Mouse (Mus musculus) midbrain, embryonic 14.5 days (tissue): ENCODE measurements at regions not wholly inside any gene's neighbourhood (a gene's known extent, or its start where the extent isn't known, plus 50 kb on each side); places are given as distances from the start of the nearest gene placed in this dataset.

Experiments
- ATAC-seq: fragments of 200-750 bp; cut with Nextera tagmentation; 2 replicates; pipeline ENCODE4 v1.8.0; 2017; ENCODE audit warnings: moderate number of reproducible peaks, moderate library complexity; ENCODE audit not compliant: low FRiP score, low TSS enrichment
- DNase-seq: peaks from one replicate; pipeline ENCODE4 v3.0.0-alpha.2; 2015
- H3K27ac ChIP-seq: fragments of 300-500 bp; sonication (generic); replicated peaks from 2 replicates; pipeline ENCODE4 v1.5.1; 2014; ENCODE audit warnings: mild to moderate bottlenecking, low read depth, low read length, moderate library complexity
- H3K27me3 ChIP-seq: fragments of 300-500 bp; sonication (generic); 2 replicates; pipeline ENCODE4 v1.6.1; 2014; ENCODE audit warnings: low read length, control low read depth, mixed read lengths; ENCODE audit not compliant: control insufficient read depth, insufficient read depth
- H3K36me3 ChIP-seq: fragments of 300-500 bp; sonication (generic); 2 replicates; pipeline ENCODE4 v1.6.1; 2014; ENCODE audit warnings: low read length, control low read depth; ENCODE audit not compliant: control insufficient read depth, insufficient read depth
- H3K4me1 ChIP-seq: fragments of 300-500 bp; sonication (generic); 2 replicates; pipeline ENCODE4 v1.6.1; 2014; ENCODE audit warnings: mild to moderate bottlenecking, antibody characterized with exemption, low read length, control low read depth; ENCODE audit not compliant: control insufficient read depth, insufficient read depth
- H3K4me2 ChIP-seq: fragments of 300-500 bp; sonication (generic); 2 replicates; pipeline ENCODE4 v1.6.1; 2014; ENCODE audit warnings: mild to moderate bottlenecking, low read length, moderate library complexity
- H3K4me3 ChIP-seq: fragments of 300-500 bp; sonication (generic); replicated peaks from 2 replicates; pipeline ENCODE4 v1.5.1; 2014; ENCODE audit warnings: low read depth, low read length
- H3K9ac ChIP-seq: fragments of 300-500 bp; sonication (generic); replicated peaks from 2 replicates; pipeline ENCODE4 v1.6.1; 2014; ENCODE audit warnings: mild to moderate bottlenecking, low read length, moderate library complexity
- H3K9me3 ChIP-seq: fragments of 300-500 bp; sonication (generic); 2 replicates; pipeline ENCODE4 v1.6.1; 2016; ENCODE audit warnings: low read length, control low read depth, mixed read lengths; ENCODE audit not compliant: control insufficient read depth
- WGBS: fragments of 180-500 bp; shearing (Covaris S2); extraction: QIAGEN DNeasy Blood & Tissue Kit; methylation state at CpG from one replicate; pipeline ENCODE4 v1.1.7; 2014; 5-methylcytosine and 5-hydroxymethylcytosine counted together

DNA sequence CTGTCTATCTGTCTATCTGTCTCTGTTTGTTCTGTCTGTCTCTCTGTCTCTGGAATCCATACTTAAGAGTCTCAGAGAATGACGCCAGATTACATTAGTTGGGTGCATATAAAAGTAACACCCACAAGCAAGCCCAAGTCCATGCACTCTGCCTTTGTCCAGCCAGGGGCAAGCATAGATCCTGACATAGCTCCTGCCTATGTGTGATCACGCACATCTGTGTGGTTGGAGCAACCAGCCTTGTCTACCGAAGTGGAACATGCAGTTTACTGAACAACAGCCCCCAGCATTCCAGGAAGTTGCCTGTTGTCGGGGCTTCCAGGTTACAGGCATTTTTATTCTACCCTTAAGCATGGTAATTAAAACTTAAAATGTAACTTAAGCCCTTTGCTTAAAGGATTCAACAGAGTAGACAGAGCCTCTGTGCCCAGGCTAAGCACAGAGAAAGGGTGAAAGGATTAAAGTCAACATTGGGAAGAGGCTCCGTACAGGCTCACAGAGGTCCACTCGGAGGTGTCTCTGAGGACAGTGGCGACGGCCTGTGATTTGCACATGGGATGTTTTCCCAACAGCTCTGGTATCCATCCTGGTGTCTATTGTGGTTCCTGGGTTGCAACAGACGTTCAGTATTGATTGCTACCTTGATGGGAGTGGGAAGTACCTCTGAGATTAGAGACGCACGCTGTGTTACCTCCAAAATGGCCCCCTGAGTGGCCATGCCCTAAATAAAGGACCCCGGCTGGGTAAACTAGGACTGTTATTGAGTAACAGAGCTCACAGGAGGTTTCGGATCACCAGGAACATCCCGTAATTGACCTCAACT, 363.6 kb downstream of the Ajap1 start:
- Histone ChIP-seq H3K9ac (no peak overlapping the region), H3K4me3 (no peak overlapping the region), H3K27me3 (no peaks in the 10 kb centered on the region), H3K27ac (no peak overlapping the region), H3K9me3 (no peaks in the 10 kb centered on the region), H3K36me3 (no peaks in the 10 kb centered on the region), H3K4me2 (no peak overlapping the region), H3K4me1 (no peaks in the 10 kb centered on the region)
- 57% methylated on average over 14 of the region's 14 CpGs for WGBS
- no peak for DNase-seq
- no peak for ATAC-seq

DNA sequence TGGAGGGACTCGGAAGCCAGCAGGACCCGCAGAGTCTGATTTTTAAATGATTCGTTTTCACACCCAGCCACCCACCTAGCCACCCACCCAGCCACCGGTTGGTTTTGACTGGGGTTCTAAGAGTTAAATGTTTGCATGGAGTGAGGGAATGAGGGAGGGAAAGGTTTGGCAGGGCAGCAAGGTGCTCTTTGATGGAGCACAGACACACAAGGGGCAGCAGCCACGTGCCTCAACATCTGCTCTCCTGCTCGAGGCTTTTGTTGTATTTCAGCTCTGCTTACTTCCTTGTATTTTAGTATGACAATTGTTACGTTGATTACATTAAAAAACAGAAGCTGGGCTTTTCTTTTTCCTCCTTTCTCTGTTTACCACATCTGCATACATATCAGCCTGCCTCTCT, 367.6 kb downstream of the Ajap1 start:
- 61% methylated on average over 7 of the region's 7 CpGs for WGBS
- no peaks in the 10 kb centered on the region for H3K4me1 ChIP-seq
- no peak for ATAC-seq
- no peaks in the 10 kb centered on the region for H3K27me3 ChIP-seq
- no peak overlapping the region for H3K4me3 ChIP-seq
- no peak for DNase-seq
- H3K9ac ChIP-seq, result no peak overlapping the region
- H3K4me2 ChIP-seq, result no peak overlapping the region
- H3K9me3 ChIP-seq, result no peaks in the 10 kb centered on the region; the same call in 1 of the 2 replicates
- no peak overlapping the region for H3K27ac ChIP-seq
- H3K36me3 ChIP-seq, result no peaks in the 10 kb centered on the region

DNA sequence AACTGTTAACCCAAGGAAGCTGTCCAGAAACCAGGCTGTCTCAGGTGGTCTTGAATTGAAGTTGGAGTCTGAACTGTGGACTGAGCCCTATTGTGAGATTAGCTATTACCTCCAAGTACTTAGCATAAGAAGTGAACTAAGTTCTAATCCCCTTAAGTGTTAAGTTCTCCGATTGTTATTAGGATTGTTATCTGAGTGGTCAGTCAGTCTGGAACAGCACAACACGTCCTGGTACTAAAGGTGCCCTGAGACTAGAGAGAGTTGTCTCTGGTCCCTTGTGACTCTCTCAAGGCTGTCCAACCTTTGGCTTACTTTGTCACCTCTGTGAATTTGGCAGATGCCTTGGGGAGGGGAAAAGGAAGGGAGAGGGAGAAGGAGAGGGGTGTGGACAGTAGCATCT, 369.0 kb downstream of the Ajap1 start:
- DNase-seq (no peak), ATAC-seq (no peak)
- 48% methylated on average over 2 of the region's 2 CpGs for WGBS
- Histone ChIP-seq H3K4me2 (no peak overlapping the region), H3K9me3 (no peaks in the 10 kb centered on the region; the same call in 1 of the 2 replicates), H3K4me1 (no peaks in the 10 kb centered on the region), H3K27ac (no peak overlapping the region), H3K9ac (no peak overlapping the region), H3K36me3 (no peaks in the 10 kb centered on the region), H3K4me3 (no peak overlapping the region), H3K27me3 (no peaks in the 10 kb centered on the region)

DNA sequence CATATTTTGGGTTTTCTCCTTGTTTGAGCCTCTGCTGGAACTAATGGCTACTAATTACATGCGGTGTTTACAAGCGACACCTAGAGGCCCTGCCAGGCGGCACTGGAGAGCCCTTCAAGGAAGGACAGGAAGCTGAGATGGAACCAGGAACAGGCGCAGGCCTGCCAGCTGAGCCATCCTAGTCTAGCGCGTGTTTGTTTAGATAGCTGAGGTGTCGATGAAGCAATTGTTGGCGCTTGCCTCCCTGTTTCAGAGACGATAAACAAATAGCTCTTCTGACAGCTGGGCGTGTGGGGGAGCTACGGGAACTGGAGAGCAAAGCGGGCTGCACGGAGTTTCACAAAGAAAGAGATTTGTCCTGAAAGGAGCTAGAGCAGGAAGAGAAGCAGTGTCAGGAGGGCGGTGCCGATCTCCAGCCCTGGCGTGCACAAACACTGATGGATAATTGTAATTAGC, 372.3 kb downstream of the Ajap1 start:
- no peak overlapping the region for H3K9ac ChIP-seq
- H3K27ac ChIP-seq, result 0 out of 2 replicates have a peak overlapping the region, but pooled peaks have one; percentile 37
- H3K27me3 ChIP-seq, result no peaks in the 10 kb centered on the region
- H3K9me3 ChIP-seq, result no peaks in the 10 kb centered on the region; the same call in 1 of the 2 replicates
- peak; percentile 54 for DNase-seq
- WGBS, result 66% methylated on average over 16 of the region's 16 CpGs
- H3K36me3 ChIP-seq, result no peaks in the 10 kb centered on the region
- no peak overlapping the region for H3K4me3 ChIP-seq
- H3K4me1 ChIP-seq, result no peaks in the 10 kb centered on the region
- H3K4me2 ChIP-seq, result no peak overlapping the region
- ATAC-seq, result no peak

DNA sequence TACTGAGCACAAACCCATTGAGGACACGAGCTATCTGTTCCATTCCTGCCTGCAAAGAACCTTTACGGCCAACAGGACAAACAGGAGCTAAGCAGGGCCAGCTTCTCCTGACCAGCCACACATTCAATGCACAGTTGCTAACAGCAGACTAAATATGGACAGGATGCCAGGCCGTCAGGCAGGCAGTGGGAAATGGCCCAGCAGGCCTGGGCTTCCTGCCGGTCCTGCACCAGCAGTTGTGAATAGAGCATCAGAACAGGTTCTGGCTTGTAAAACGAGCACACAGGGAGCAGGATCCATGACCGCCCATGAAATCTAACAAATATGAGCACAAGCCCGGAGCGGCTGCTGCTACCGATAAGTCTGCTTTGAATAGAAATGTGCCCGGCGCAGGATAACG, 384.0 kb downstream of the Ajap1 start:
- Histone ChIP-seq H3K4me1 (no peaks in the 10 kb centered on the region; the same call in 1 of the 2 replicates), H3K4me2 (no peak overlapping the region), H3K9me3 (no peaks in the 10 kb centered on the region), H3K27me3 (no peaks in the 10 kb centered on the region), H3K27ac (no peak overlapping the region), H3K36me3 (no peaks in the 10 kb centered on the region), H3K9ac (no peak overlapping the region), H3K4me3 (no peak overlapping the region)
- WGBS, result 70% methylated on average over 12 of the region's 12 CpGs
- ATAC-seq, result no peak
- no peak for DNase-seq

DNA sequence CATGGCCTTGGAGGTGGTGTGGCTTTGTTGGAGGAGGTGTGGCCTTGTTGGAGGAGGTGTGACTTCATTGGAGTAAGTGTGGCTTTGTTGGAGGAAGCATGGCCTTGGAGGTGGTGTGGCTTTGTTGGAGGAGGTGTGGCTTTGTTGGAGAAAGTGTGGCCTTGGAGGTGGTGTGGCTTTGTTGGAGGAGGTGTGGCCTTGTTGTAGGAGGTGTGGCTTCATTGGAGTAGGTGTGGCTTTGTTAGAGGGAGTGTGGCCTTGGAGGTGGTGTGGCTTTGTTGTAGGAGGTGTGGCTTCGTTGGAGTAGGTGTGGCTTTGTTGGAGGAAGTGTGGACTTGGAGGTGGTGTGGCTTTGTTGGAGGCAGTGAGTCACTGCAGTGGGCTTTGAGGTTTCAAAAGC, 385.0 kb downstream of the Ajap1 start:
- Histone ChIP-seq H3K9me3 (no peaks in the 10 kb centered on the region), H3K27ac (no peak overlapping the region), H3K9ac (no peak overlapping the region), H3K36me3 (no peaks in the 10 kb centered on the region), H3K4me2 (no peak overlapping the region), H3K4me1 (no peaks in the 10 kb centered on the region; the same call in 1 of the 2 replicates), H3K4me3 (no peak overlapping the region), H3K27me3 (no peaks in the 10 kb centered on the region)
- no peak for DNase-seq
- no peak for ATAC-seq
- WGBS, result 75% methylated on average over 1 of the region's 1 CpGs

DNA sequence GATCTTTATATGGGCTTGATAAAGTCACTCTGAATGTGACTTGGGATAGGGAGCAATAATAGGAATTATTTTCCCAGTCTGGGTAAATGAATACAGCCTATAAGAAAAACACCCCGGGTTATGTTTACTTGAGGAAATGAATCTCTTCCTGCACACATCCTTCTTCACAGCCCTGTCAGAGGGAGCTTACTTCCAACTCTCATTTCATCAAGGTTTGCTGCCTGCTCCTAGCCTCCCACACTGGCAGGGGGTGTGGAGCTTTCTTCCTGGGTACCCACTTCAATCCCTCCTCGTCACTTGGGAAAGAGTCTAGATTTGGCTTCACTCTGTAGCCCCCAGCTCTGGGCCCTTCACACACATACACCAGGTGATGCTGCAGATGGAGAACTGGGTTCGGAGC, 389.5 kb downstream of the Ajap1 start:
- H3K36me3 ChIP-seq, result no peaks in the 10 kb centered on the region
- WGBS, result 78% methylated on average over 3 of the region's 3 CpGs
- H3K27ac ChIP-seq, result no peak overlapping the region
- no peak overlapping the region for H3K4me2 ChIP-seq
- H3K9me3 ChIP-seq, result no peaks in the 10 kb centered on the region
- DNase-seq (no peak), ATAC-seq (no peak)
- H3K9ac ChIP-seq, result no peak overlapping the region
- H3K27me3 ChIP-seq, result no peaks in the 10 kb centered on the region
- no peaks in the 10 kb centered on the region; the same call in 1 of the 2 replicates for H3K4me1 ChIP-seq
- H3K4me3 ChIP-seq, result no peak overlapping the region

DNA sequence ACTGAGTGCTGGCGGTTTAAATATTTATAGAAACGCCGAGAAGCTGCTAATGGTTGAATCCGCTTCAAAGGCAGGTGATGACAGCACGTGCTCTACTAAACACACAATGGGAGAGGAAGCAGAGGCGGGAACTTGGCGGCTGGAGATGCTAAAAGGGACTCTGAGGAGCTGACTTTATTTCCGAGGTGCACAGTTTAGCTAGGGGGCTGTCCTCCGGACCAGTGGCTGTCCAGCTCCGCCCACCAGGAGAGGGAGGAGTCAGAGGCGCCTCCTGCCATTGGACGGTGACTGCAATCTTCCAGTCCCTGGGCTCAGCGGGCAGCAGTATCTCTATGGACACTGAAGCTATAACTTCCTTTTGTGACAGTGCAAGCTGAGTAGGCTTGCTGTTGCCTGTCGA, 400.4 kb downstream of the Ajap1 start:
- H3K9me3 ChIP-seq, result no peaks in the 10 kb centered on the region
- no peak overlapping the region for H3K9ac ChIP-seq
- peak overlapping the region; percentile 19; the same call in 1 of the 2 replicates for H3K4me2 ChIP-seq
- DNase-seq (peak; percentile 58), ATAC-seq (no peak; the same call in 1 of the 2 replicates)
- no peak overlapping the region for H3K4me3 ChIP-seq
- 32% methylated on average over 14 of the region's 14 CpGs for WGBS
- no peaks in the 10 kb centered on the region for H3K36me3 ChIP-seq
- no peak overlapping the region for H3K27ac ChIP-seq
- H3K4me1 ChIP-seq, result no peaks in the 10 kb centered on the region
- H3K27me3 ChIP-seq, result no peaks in the 10 kb centered on the region

DNA sequence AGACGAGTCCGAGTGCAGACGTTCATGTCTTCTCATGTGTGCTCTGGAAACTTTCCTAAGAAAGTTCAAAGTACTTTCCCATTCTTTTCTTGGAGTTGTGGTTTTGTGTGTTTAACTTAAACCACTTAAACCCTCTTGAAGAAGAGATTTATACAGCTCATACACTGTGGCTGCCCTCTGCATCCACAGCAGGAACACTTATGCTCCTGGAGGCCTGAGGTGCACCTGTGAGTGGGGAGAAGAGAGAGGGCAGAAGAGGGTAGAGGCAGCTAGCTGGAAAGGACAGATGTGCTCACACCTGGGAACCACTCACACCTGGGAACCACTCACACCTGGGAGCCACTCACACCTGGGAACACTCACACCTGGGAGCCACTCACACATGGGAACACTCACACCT, 408.0 kb downstream of the Ajap1 start:
- Histone ChIP-seq H3K27ac (no peak overlapping the region), H3K4me2 (no peak overlapping the region), H3K27me3 (no peaks in the 10 kb centered on the region), H3K9ac (no peak overlapping the region), H3K36me3 (no peaks in the 10 kb centered on the region), H3K4me3 (no peak overlapping the region), H3K4me1 (peaks cover 14% of the 10 kb centered on the region), H3K9me3 (no peaks in the 10 kb centered on the region)
- DNase-seq (no peak), ATAC-seq (no peak)
- 87% methylated on average over 3 of the region's 3 CpGs for WGBS
